ENCODE assay signal across 25 mouse cellular contexts in the genomic region with DNA sequence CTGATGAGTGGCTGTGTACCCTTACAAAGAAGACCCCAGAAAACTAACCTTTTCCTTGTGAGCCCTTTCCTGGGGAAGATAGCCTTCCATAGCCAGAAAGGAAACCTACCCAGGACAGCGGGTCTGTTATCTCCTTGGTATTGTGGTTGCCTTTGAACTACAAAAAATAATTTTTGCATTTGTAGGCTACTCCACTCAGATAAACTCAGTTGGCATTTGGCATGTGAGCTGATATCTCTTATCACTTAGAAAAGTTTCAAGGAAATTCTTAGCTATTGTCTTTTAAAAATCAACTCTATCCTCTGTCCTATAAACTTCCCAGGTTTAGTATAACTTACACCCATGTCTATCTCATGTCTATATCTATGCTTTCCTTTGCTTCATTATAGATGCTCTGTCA.
"Had no signal": no experiment of that assay in that cellular context is flagged by ENCODE, and none has a peak within 500 bp of the region (broad histone marks: within the 10 kb centered on the region; RNA-seq: fewer than 3 reads in every experiment).

No protein-coding gene starts in this region.

- H3K9ac ChIP-seq: embryonic facial prominence, embryonic 12.5 days; embryonic facial prominence, embryonic 13.5 days; embryonic facial prominence, embryonic 15.5 days; forebrain, embryonic 12.5 days; forebrain, embryonic 13.5 days; forebrain, embryonic 15.5 days; forebrain, postnatal 0 days had no signal

- H3K9me3 ChIP-seq: embryonic facial prominence, embryonic 10.5 days; embryonic facial prominence, embryonic 12.5 days; embryonic facial prominence, embryonic 13.5 days; embryonic facial prominence, embryonic 15.5 days; forebrain, embryonic 10.5 days; forebrain, embryonic 12.5 days; forebrain, embryonic 13.5 days; forebrain, embryonic 15.5 days; heart, embryonic 10.5 days had no signal

- H3K4me3 ChIP-seq: embryonic facial prominence, embryonic 10.5 days; embryonic facial prominence, embryonic 12.5 days; embryonic facial prominence, embryonic 13.5 days; embryonic facial prominence, embryonic 15.5 days; erythroblast, embryonic 14.5 days; forebrain, embryonic 10.5 days; forebrain, embryonic 12.5 days; forebrain, embryonic 13.5 days; forebrain, embryonic 15.5 days; gastrocnemius, adult 2 months; heart, adult 2 months; heart, embryonic 10.5 days had no signal

- H3K36me3 ChIP-seq: embryonic facial prominence, embryonic 10.5 days; embryonic facial prominence, embryonic 12.5 days; embryonic facial prominence, embryonic 13.5 days; embryonic facial prominence, embryonic 15.5 days; forebrain, embryonic 10.5 days; forebrain, embryonic 12.5 days; forebrain, embryonic 15.5 days; heart, embryonic 10.5 days had no signal

- H3K27ac ChIP-seq: embryonic facial prominence, embryonic 10.5 days; embryonic facial prominence, embryonic 12.5 days; embryonic facial prominence, embryonic 13.5 days; embryonic facial prominence, embryonic 15.5 days; forebrain, embryonic 10.5 days; forebrain, embryonic 12.5 days; forebrain, embryonic 13.5 days; forebrain, embryonic 15.5 days; gastrocnemius, adult 2 months; heart, adult 2 months; heart, embryonic 10.5 days had no signal

- H3K27me3 ChIP-seq: embryonic facial prominence, embryonic 12.5 days; embryonic facial prominence, embryonic 13.5 days; embryonic facial prominence, embryonic 15.5 days; forebrain, embryonic 12.5 days; forebrain, embryonic 13.5 days; forebrain, embryonic 15.5 days had no signal

- DNase-seq: cerebellum, adult 9-11 months; cerebellum, postnatal 10 days; cerebellum, postnatal 14 days; cerebellum, postnatal 25 days; cerebellum, postnatal 36 days; embryo, embryonic 11 days; forebrain, postnatal 0 days; gastrocnemius, adult 2 months; gastrocnemius, postnatal 10 days; gastrocnemius, postnatal 14 days; gastrocnemius, postnatal 25 days; gastrocnemius, postnatal 36 days; heart, adult 11 months; heart, adult 18-20 months; heart, adult 2 months had no signal

- H3K4me1 ChIP-seq: embryonic facial prominence, embryonic 10.5 days; embryonic facial prominence, embryonic 12.5 days; embryonic facial prominence, embryonic 15.5 days; forebrain, embryonic 15.5 days; heart, embryonic 10.5 days had no signal
